Mouse (Mus musculus) ES-Bruce4 (cell line): ENCODE measurements around the gene Prkce.

ENCODE experiments used
- CTCF ChIP-seq: IDR thresholded peaks from one replicate; pipeline ENCODE4 v1.8.1; 2011; ENCODE audit warnings: low read depth, low read length
- EP300 ChIP-seq: IDR thresholded peaks from 2 replicates; pipeline ENCODE4 v1.6.1; 2011; ENCODE audit warnings: low read depth, low read length; ENCODE audit not compliant: insufficient read depth

DNA sequence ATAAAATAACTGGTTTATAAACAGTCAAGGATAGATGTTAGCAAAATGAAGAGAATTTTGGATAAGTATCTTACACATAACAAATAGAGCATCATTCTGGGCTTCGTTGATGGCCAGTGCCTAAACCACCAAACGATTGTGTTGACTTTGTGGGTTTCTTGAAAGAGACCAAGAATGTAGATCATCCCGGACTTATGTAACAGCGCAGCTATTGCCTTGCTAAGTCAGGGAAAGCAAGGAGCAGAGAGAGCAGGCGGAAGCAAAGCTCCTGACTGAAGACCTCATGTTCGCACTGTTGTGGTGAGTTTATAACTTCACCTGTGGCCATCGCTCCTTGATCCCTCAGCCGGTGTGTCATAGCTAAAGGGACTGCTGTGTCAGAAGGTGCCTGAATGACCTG is 38.7 kb downstream of the Prkce start:
- TF ChIP-seq EP300 (no peak), CTCF (no peak)
